Mouse (Mus musculus) right cerebral cortex, adult 18-20 months (tissue): ENCODE results near the gene Cacna2d3.

Experiments used
- DNase-seq: peaks from one replicate; pipeline ENCODE4 v3.0.0; 2022; ENCODE audit warnings: mixed read lengths

Gene Cacna2d3

DNA sequence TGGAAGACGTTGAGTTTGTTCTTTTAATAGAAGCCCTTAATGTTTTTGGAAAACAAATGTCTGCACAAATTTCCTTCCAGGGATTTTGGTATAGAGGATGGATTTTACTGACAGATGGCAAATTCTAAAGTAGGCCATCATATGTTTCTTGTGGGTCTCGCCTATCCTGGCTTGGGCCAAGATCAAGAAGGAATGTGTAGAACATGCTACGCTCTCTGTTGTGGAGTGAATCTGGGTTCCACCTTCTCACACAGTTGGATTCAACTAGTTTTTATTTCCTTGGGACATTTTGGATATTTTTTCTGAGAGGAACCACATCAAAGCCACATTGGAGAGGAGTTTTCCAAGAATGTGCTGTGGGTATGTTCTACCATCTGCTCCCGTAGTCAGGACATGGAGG, 835.0 kb downstream of the Cacna2d3 start:
- no peak for DNase-seq

DNA sequence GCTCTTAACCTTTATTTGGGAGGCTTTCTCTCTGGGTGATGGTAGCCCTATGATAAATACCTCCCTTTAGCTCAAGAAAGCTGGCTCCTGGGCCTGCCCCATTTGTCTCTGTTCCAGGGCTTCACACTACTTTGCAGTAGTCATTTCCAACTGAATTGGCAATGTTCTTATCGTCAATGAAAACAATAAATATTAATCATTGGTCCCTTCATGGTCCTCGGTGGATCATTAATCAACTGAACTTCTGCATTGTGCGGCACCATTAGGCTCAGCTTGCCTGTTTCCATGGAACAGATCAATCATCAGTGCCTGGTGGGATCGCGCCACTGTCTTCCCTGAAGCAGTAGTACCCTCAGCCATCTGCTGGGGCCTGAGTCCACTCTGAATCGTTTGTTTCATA, 850.7 kb downstream of the Cacna2d3 start:
- no peak for DNase-seq

DNA sequence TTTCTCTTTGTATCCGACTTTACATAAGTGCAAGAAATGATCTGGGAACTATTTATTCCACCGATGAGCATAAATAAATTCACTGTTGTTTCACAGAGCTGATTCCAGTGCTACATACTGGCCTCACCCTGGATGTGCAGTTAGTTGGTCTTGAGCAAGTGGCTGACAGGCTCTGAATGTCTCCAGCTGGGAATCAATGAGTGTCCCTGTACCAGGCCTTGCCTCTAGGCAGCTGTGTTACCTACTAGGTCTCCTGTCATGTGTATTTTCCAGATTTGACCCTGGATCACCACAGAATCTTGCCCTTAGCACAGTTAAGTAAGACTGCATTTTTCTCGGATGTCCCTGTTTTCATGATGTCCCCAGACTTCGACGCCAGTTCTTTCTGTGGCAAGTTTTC, 851.3 kb downstream of the Cacna2d3 start:
- DNase-seq: no peak

DNA sequence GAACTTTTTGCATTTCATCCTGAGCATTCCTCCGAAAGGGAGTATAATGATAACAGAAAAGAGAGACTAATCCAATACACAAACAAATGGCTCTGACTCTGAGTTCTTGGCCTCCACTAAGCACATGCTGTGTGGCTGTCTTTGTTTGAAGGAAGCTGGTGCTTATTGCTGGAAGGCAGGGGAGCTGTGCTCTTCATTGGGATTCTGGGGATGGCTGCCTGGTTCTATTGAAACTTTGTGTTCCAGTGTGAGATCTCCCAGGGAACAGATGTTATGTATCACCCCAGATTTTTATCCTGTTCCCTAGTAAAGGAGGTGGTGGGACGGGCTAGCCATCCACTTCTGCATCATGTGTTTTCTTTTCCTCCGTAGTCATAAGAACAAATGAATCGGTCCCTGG, 856.7 kb downstream of the Cacna2d3 start:
- DNase-seq: no peak

DNA sequence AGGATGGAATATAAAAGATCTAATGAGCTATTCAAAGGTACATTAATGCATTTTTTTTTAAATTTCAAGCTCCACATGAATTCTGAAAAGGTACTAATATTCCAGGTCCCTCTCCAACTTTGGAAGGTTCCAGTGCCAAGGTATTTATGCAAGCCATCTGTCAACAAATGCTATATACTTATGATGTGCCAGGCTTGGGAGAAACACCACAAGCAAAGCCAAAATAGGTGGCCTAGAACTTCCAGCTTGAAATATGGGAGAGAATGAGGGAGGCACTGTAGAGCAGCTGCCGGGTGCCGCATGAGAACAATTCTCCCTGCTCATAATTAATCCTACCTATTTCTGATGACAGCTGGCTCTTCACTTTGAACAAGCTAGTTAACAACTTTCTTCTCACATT, 860.5 kb downstream of the Cacna2d3 start:
- no peak for DNase-seq
